Mouse (Mus musculus): ENCODE results near the gene Pigb. TPM values are rescaled to one million over a fixed set of nuclear protein-coding genes. Genes with fewer than 3 reads are reported as not detected.

The Pigb gene
- 15.8 and 16.7 TPM in 2 replicates for polyA plus RNA-seq (2014; fragmentation: Nextera tagmentation; extraction: Ambion mirVana)

- Histone ChIP-seq H3K9me3 (ENCODE audit: control insufficient read depth, low read length) (no peaks in the 10 kb centered on the region), H3K27me3 (ENCODE audit: control insufficient read depth, insufficient read depth, low read length) (no peaks in the 10 kb centered on the region), H3K4me3 (ENCODE audit: low read depth, low read length) (peak within 1 kb of the TSS; percentile 74), H3K36me3 (ENCODE audit: control insufficient read depth, insufficient read depth, low read length) (no peaks in the 10 kb centered on the region), H3K4me1 (replicated peaks; ENCODE audit: control insufficient read depth, insufficient read depth, low read length) (0 out of 2 replicates have a peak, but pooled peaks cover 3% of the 10 kb centered on the region), H3K27ac (ENCODE audit: low read depth, low read length) (peak within 1 kb of the TSS; percentile 17; the same call in 1 of the 2 replicates), H3K9ac (ENCODE audit: low read depth, low read length) (peak within 1 kb of the TSS; percentile 59), H3K4me2 (replicated peaks; ENCODE audit: low read depth, low read length) (peak within 1 kb of the TSS; percentile 67)
- DNase-seq (ENCODE audit: low spot score) (no peak), ATAC-seq (ENCODE audit: low FRiP score) (no peak)
- 37% methylated on average over 6 of the region's 6 CpGs for WGBS
These were observed at the start of gene Pigb for GRCm38 (mm10) chr9:73040080-73040479. Pigb (minus strand) TSS chr9:73040378.

DNA sequence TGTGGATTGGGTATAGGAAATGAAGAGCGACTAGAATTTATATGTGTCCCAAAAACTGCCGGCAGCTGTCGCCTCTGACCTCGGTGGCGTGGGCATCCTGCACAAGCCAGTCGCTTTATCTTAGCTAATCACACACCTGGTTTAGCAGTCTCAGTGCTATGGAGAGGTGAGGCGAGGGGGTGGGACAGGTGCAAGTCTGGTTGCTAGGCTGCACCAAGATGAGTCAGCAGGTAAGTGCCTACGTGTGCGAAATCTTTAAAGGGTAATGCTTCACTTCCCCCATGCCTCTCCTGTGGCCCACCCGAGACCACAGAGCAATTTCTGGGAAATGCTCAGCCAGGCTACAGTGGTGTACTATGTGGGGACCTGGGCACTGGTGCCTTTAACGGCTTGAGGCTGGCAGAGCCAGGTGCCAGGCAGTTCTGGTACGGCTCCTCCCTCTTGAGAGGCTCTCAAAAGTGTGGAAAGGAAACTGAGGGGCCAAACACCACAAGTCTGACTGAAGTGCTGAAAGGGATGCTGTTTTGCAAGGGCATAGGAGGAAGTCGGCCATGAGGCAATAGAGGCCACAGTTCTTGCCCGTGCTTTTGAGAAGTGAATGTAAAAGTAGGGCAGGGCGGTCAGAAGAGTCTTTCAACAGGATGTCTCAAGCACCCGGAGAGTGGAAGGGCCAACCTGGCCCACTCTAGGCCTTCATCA lies 49.2 kb upstream of the Pigb start:
- ATAC-seq (ENCODE audit: low FRiP score): no peak

GRCm38 (mm10) chr9:73087581-73087980 lies 47.4 kb upstream of the Pigb start:
- Histone ChIP-seq H3K4me2 (replicated peaks; ENCODE audit: low read depth, low read length) (no peak overlapping the region), H3K9me3 (ENCODE audit: control insufficient read depth, low read length) (no peaks in the 10 kb centered on the region), H3K9ac (ENCODE audit: low read depth, low read length) (no peak overlapping the region), H3K4me1 (replicated peaks; ENCODE audit: control insufficient read depth, insufficient read depth, low read length) (no peaks in the 10 kb centered on the region), H3K4me3 (ENCODE audit: low read depth, low read length) (no peak overlapping the region), H3K27ac (ENCODE audit: low read depth, low read length) (no peak overlapping the region), H3K36me3 (ENCODE audit: control insufficient read depth, insufficient read depth, low read length) (no peaks in the 10 kb centered on the region), H3K27me3 (ENCODE audit: control insufficient read depth, insufficient read depth, low read length) (no peaks in the 10 kb centered on the region)
- WGBS: 78% methylated on average over 5 of the region's 5 CpGs
- no peak for DNase-seq (ENCODE audit: low spot score)
- ATAC-seq (ENCODE audit: low FRiP score): no peak

More for the DNA sequence above, 49.2 kb upstream of the Pigb start:
- H3K36me3 ChIP-seq (ENCODE audit: control insufficient read depth, insufficient read depth, low read length): no peaks in the 10 kb centered on the region
- H3K4me3 ChIP-seq (ENCODE audit: low read depth, low read length): no peak overlapping the region
- no peak overlapping the region for H3K9ac ChIP-seq (ENCODE audit: low read depth, low read length)
- H3K4me2 ChIP-seq (replicated peaks; ENCODE audit: low read depth, low read length): no peak overlapping the region
- H3K4me1 ChIP-seq (replicated peaks; ENCODE audit: control insufficient read depth, insufficient read depth, low read length): no peaks in the 10 kb centered on the region
- H3K27ac ChIP-seq (ENCODE audit: low read depth, low read length): no peak overlapping the region
- H3K9me3 ChIP-seq (ENCODE audit: control insufficient read depth, low read length): no peaks in the 10 kb centered on the region
- DNase-seq (ENCODE audit: low spot score): no peak
- no peaks in the 10 kb centered on the region for H3K27me3 ChIP-seq (ENCODE audit: control insufficient read depth, insufficient read depth, low read length)
- WGBS: 76% methylated on average over 16 of the region's 16 CpGs

DNA sequence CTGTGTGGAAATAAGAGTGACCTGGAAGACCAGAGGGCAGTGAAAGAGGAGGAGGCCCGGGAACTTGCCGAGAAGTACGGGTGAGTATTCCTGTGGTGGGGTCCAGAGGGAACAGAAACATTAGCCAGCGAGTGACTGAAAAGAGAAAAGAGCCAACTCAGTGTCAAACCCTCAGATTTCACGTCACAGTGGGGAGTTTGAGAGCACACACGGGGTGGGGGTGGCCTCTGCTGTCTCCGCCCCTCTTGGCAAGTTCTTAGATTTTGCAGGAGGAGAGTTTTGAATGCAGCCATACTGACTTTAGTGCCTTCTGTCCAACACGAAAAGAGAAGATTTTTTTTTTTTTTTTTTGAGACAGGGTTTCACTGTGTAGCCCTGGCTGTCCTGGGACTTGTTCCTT lies 46.9 kb upstream of the Pigb start:
- WGBS: 64% methylated on average over 8 of the region's 8 CpGs

GRCm38 (mm10) chr9:73085845-73086244 lies 45.7 kb upstream of the Pigb start:
- ATAC-seq (ENCODE audit: low FRiP score) (no peak), DNase-seq (ENCODE audit: low spot score) (no peak)
- Histone ChIP-seq H3K4me2 (replicated peaks; ENCODE audit: low read depth, low read length) (no peak overlapping the region), H3K9ac (ENCODE audit: low read depth, low read length) (no peak overlapping the region), H3K36me3 (ENCODE audit: control insufficient read depth, insufficient read depth, low read length) (no peaks in the 10 kb centered on the region), H3K27me3 (ENCODE audit: control insufficient read depth, insufficient read depth, low read length) (no peaks in the 10 kb centered on the region), H3K27ac (ENCODE audit: low read depth, low read length) (no peak overlapping the region), H3K4me3 (ENCODE audit: low read depth, low read length) (no peak overlapping the region), H3K4me1 (replicated peaks; ENCODE audit: control insufficient read depth, insufficient read depth, low read length) (no peaks in the 10 kb centered on the region), H3K9me3 (ENCODE audit: control insufficient read depth, low read length) (no peaks in the 10 kb centered on the region)
- WGBS: 87% methylated on average over 6 of the region's 6 CpGs

More for the DNA sequence above, 46.9 kb upstream of the Pigb start:
- no peak for DNase-seq (ENCODE audit: low spot score)
- Histone ChIP-seq H3K4me1 (replicated peaks; ENCODE audit: control insufficient read depth, insufficient read depth, low read length) (no peaks in the 10 kb centered on the region), H3K36me3 (ENCODE audit: control insufficient read depth, insufficient read depth, low read length) (no peaks in the 10 kb centered on the region), H3K4me3 (ENCODE audit: low read depth, low read length) (no peak overlapping the region), H3K27ac (ENCODE audit: low read depth, low read length) (no peak overlapping the region), H3K27me3 (ENCODE audit: control insufficient read depth, insufficient read depth, low read length) (no peaks in the 10 kb centered on the region), H3K9ac (ENCODE audit: low read depth, low read length) (no peak overlapping the region), H3K4me2 (replicated peaks; ENCODE audit: low read depth, low read length) (no peak overlapping the region), H3K9me3 (ENCODE audit: control insufficient read depth, low read length) (no peaks in the 10 kb centered on the region)
- ATAC-seq (ENCODE audit: low FRiP score): no peak

DNA sequence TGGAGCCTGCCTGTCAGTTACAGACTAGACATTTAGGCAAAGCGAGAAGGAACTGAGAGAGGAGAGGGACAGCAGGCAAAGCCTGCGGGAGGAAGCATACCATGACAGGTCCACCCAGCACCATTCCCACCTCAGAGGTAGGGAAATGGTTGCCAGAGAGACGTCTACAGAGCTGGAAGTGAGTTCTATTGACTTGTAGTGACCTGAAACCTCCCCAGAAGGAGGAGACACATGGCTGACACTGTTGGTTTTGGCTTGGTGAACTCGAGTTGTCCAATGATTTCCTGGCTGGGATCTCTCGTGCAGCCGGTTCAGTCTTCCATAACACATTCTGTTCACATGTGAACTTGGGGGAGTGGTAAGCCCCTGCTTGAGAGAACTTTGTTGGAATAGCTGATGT lies 43.8 kb upstream of the Pigb start:
- Histone ChIP-seq H3K9ac (ENCODE audit: low read depth, low read length) (no peak overlapping the region), H3K4me2 (replicated peaks; ENCODE audit: low read depth, low read length) (no peak overlapping the region), H3K4me3 (ENCODE audit: low read depth, low read length) (no peak overlapping the region), H3K27me3 (ENCODE audit: control insufficient read depth, insufficient read depth, low read length) (no peaks in the 10 kb centered on the region), H3K27ac (ENCODE audit: low read depth, low read length) (no peak overlapping the region), H3K36me3 (ENCODE audit: control insufficient read depth, insufficient read depth, low read length) (no peaks in the 10 kb centered on the region), H3K4me1 (replicated peaks; ENCODE audit: control insufficient read depth, insufficient read depth, low read length) (no peaks in the 10 kb centered on the region), H3K9me3 (ENCODE audit: control insufficient read depth, low read length) (no peaks in the 10 kb centered on the region)
- 79% methylated on average over 6 of the region's 6 CpGs for WGBS
- no peak for DNase-seq (ENCODE audit: low spot score)
- no peak for ATAC-seq (ENCODE audit: low FRiP score)

DNA sequence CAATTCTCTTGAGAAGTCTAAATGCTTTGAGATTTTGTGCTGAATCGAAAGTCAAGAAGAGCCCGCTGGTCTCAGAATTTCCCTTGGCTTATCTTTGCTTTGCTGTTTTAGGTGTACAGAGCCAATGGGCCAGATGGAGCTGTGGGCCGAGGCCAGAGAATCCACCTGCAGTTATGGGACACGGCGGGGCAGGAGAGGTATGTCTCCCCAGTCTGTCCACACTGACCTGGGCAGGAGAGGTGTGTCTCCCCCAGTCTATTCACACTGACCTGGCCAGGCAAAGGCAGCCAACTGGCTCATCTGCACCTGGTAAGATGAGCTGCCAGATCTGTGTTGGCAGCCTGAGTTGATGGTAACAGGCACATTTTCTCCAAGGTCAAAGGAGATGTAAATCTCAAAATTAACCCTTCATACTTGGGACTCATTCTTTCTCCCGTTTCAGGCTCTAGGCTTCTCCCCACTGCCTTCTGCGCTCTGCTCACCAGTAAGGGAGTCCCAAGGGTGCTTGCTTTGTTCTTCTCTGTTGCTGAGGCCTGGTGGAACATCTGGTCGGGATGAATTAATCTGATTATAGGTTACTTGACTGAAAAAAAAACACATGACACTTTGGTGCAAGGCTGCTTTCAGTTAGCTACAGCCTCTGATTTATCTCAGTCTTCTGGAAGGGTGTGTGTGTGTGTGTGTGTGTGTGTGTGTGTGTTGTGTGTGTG lies 42.3 kb upstream of the Pigb start:
- WGBS: 76% methylated on average over 8 of the region's 8 CpGs
- no peak for ATAC-seq (ENCODE audit: low FRiP score)
- Histone ChIP-seq H3K4me2 (replicated peaks; ENCODE audit: low read depth, low read length) (no peak overlapping the region), H3K27ac (ENCODE audit: low read depth, low read length) (no peak overlapping the region), H3K9ac (ENCODE audit: low read depth, low read length) (no peak overlapping the region), H3K27me3 (ENCODE audit: control insufficient read depth, insufficient read depth, low read length) (no peaks in the 10 kb centered on the region), H3K36me3 (ENCODE audit: control insufficient read depth, insufficient read depth, low read length) (no peaks in the 10 kb centered on the region), H3K4me3 (ENCODE audit: low read depth, low read length) (no peak overlapping the region), H3K4me1 (replicated peaks; ENCODE audit: control insufficient read depth, insufficient read depth, low read length) (no peaks in the 10 kb centered on the region), H3K9me3 (ENCODE audit: control insufficient read depth, low read length) (no peaks in the 10 kb centered on the region)
- DNase-seq (ENCODE audit: low spot score): no peak

GRCm38 (mm10) chr9:73079801-73080325 lies 39.7 kb upstream of the Pigb start:
- Histone ChIP-seq H3K27me3 (ENCODE audit: control insufficient read depth, insufficient read depth, low read length) (no peaks in the 10 kb centered on the region), H3K4me2 (replicated peaks; ENCODE audit: low read depth, low read length) (no peak overlapping the region), H3K36me3 (ENCODE audit: control insufficient read depth, insufficient read depth, low read length) (no peaks in the 10 kb centered on the region), H3K9ac (ENCODE audit: low read depth, low read length) (no peak overlapping the region), H3K9me3 (ENCODE audit: control insufficient read depth, low read length) (no peaks in the 10 kb centered on the region), H3K4me3 (ENCODE audit: low read depth, low read length) (no peak overlapping the region), H3K4me1 (replicated peaks; ENCODE audit: control insufficient read depth, insufficient read depth, low read length) (no peaks in the 10 kb centered on the region), H3K27ac (ENCODE audit: low read depth, low read length) (no peak overlapping the region)
- no peak for ATAC-seq (ENCODE audit: low FRiP score)
- DNase-seq (ENCODE audit: low spot score): no peak
- 30% methylated on average over 7 of the region's 7 CpGs for WGBS
